Mouse (Mus musculus) adrenal gland, adult 18-20 months (tissue): ENCODE measurements around the gene Dscaml1. TPM values are rescaled to one million over a fixed set of nuclear protein-coding genes. Genes with fewer than 3 reads are reported as not detected.

Experiments used
- DNase-seq, 2 experiments: peaks; one replicate each; pipeline ENCODE4 v3.0.0; 2021 to 2022; ENCODE audit warnings: low spot score in 2 of 2
- total RNA-seq, 2 experiments: library from RNA; stranded (reverse); gene quantifications; 1 replicate in 1 of 2; 2 replicates in 1 of 2; pipeline ENCODE4 v1.2.3; 2021

The Dscaml1 gene
- total RNA-seq, 2 experiments from 2014 or later = 0.53 to 1.3 TPM

- no peak for DNase-seq
Observed at GRCm38 (mm10) chr9:45620049-45620448, 193.6 kb downstream of the Dscaml1 start.

GRCm38 (mm10) chr9:45620920-45621319 lies 194.5 kb downstream of the Dscaml1 start:
- no peak for DNase-seq

- no peak for DNase-seq
Observed at GRCm38 (mm10) chr9:45625889-45626446, 199.5 kb downstream of the Dscaml1 start.

GRCm38 (mm10) chr9:45632520-45632919 lies 206.1 kb downstream of the Dscaml1 start:
- DNase-seq = peak in 1 of 2 experiments; percentile 17

GRCm38 (mm10) chr9:45633036-45633435 lies 206.6 kb downstream of the Dscaml1 start:
- DNase-seq = peak in 1 of 2 experiments; percentile 8

- DNase-seq = no peak
Observed at GRCm38 (mm10) chr9:45634978-45635377, 208.6 kb downstream of the Dscaml1 start.

- DNase-seq = no peak
Observed at GRCm38 (mm10) chr9:45637346-45637745, 210.9 kb downstream of the Dscaml1 start.

- no peak for DNase-seq
Observed at GRCm38 (mm10) chr9:45638184-45638917, 211.9 kb downstream of the Dscaml1 start.

GRCm38 (mm10) chr9:45644833-45645388 lies 218.5 kb downstream of the Dscaml1 start:
- no peak for DNase-seq

GRCm38 (mm10) chr9:45645526-45645925 lies 219.1 kb downstream of the Dscaml1 start:
- DNase-seq = no peak

- DNase-seq = no peak
Observed at GRCm38 (mm10) chr9:45651078-45651809, 224.8 kb downstream of the Dscaml1 start.

- DNase-seq = no peak
Observed at GRCm38 (mm10) chr9:45651810-45652177, 225.4 kb downstream of the Dscaml1 start.

GRCm38 (mm10) chr9:45657172-45658062 lies 231.0 kb downstream of the Dscaml1 start:
- DNase-seq = no peak

- DNase-seq = no peak
Observed at GRCm38 (mm10) chr9:45660191-45660590, 233.8 kb downstream of the Dscaml1 start.

- DNase-seq = no peak
Observed at GRCm38 (mm10) chr9:45662471-45662870, 236.0 kb downstream of the Dscaml1 start.

- DNase-seq = no peak
Observed at GRCm38 (mm10) chr9:45663386-45664315, 237.2 kb downstream of the Dscaml1 start.

- no peak for DNase-seq
Observed at GRCm38 (mm10) chr9:45664326-45664725, 237.9 kb downstream of the Dscaml1 start.

GRCm38 (mm10) chr9:45664871-45665394 lies 238.5 kb downstream of the Dscaml1 start:
- DNase-seq = no peak

- DNase-seq = no peak
Observed at GRCm38 (mm10) chr9:45675931-45676330, 249.5 kb downstream of the Dscaml1 start.
